Mouse (Mus musculus) G1E (cell line): ENCODE data around the gene Zfp36l2.

Source experiments
- CTCF ChIP-seq: IDR thresholded peaks from 2 replicates; pipeline ENCODE4 v1.5.1; 2012; ENCODE audit warnings: low read depth, low read length, inconsistent platforms, mixed read lengths
- GATA1 ChIP-seq: IDR thresholded peaks from 2 replicates; pipeline ENCODE4 v1.6.1; 2012; ENCODE audit warnings: borderline replicate concordance, low read length, inconsistent platforms, mixed read lengths
- GATA2 ChIP-seq: IDR thresholded peaks from 2 replicates; pipeline ENCODE4 v1.6.1; 2012; ENCODE audit warnings: low read depth, low read length, inconsistent platforms, borderline replicate concordance
- POLR2AphosphoS5 ChIP-seq: IDR thresholded peaks from 2 replicates; pipeline ENCODE4 v1.6.1; 2012; ENCODE audit warnings: low read depth, low read length, inconsistent platforms; ENCODE audit not compliant: insufficient replicate concordance

GRCm38 (mm10) chr17:84164146-84164545 is 23.6 kb downstream of the Zfp36l2 start:
- TF ChIP-seq CTCF (no peak), GATA2 (no peak), POLR2AphosphoS5 (no peak), GATA1 (no peak)
